Mouse (Mus musculus): ENCODE data around the gene Ciapin1. TPM values are rescaled to one million over a fixed set of nuclear protein-coding genes. Genes with fewer than 3 reads are reported as not detected.

Gene Ciapin1
- polyA plus RNA-seq, 1 experiment from 2014 or later = 80.9 TPM

GRCm38 (mm10) chr8:94802375-94802774, 35.8 kb downstream of the Ciapin1 start:
- 11% methylated on average over 4 of the region's 4 CpGs for WGBS (ENCODE audit: insufficient replicate concordance)
- Histone ChIP-seq H3K9ac (no peak overlapping the region), H3K4me3 (no peak overlapping the region), H3K4me2 (no peak overlapping the region), H3K27me3 (replicated peaks) (peaks cover 43% of the 10 kb centered on the region), H3K9me3 (replicated peaks) (no peaks in the 10 kb centered on the region), H3K4me1 (peaks cover 43% of the 10 kb centered on the region), H3K27ac (no peak overlapping the region), H3K36me3 (no peaks in the 10 kb centered on the region)
- ATAC-seq = no peak

- H3K9ac ChIP-seq = no peak overlapping the region
- no peak overlapping the region for H3K4me3 ChIP-seq
- H3K4me1 ChIP-seq = peaks cover 38% of the 10 kb centered on the region
- peaks cover 39% of the 10 kb centered on the region for H3K27me3 ChIP-seq (replicated peaks)
- WGBS (ENCODE audit: insufficient replicate concordance) = 34% methylated on average over 14 of the region's 14 CpGs
- no peak for ATAC-seq
- no peaks in the 10 kb centered on the region for H3K36me3 ChIP-seq
- H3K9me3 ChIP-seq (replicated peaks) = no peaks in the 10 kb centered on the region
- H3K27ac ChIP-seq = no peak overlapping the region
- H3K4me2 ChIP-seq = peak overlapping the region; percentile 29
Observed at GRCm38 (mm10) chr8:94801293-94802095, 36.7 kb downstream of the Ciapin1 start.

GRCm38 (mm10) chr8:94800278-94800968, 37.7 kb downstream of the Ciapin1 start:
- ATAC-seq = no peak
- Histone ChIP-seq H3K4me1 (peaks cover 31% of the 10 kb centered on the region), H3K27ac (no peak overlapping the region), H3K36me3 (no peaks in the 10 kb centered on the region), H3K27me3 (replicated peaks) (peaks cover 32% of the 10 kb centered on the region), H3K9ac (no peak overlapping the region), H3K9me3 (replicated peaks) (no peaks in the 10 kb centered on the region), H3K4me3 (no peak overlapping the region), H3K4me2 (no peak overlapping the region)
- WGBS (ENCODE audit: insufficient replicate concordance) = 47% methylated on average over 7 of the region's 7 CpGs

- Histone ChIP-seq H3K9ac (no peak overlapping the region), H3K36me3 (no peaks in the 10 kb centered on the region), H3K4me2 (no peak overlapping the region), H3K27ac (no peak overlapping the region), H3K9me3 (replicated peaks) (no peaks in the 10 kb centered on the region), H3K27me3 (replicated peaks) (peaks cover 12% of the 10 kb centered on the region), H3K4me1 (peaks cover 9% of the 10 kb centered on the region), H3K4me3 (no peak overlapping the region)
- 80% methylated on average over 2 of the region's 2 CpGs for WGBS (ENCODE audit: insufficient replicate concordance)
- 0 out of 2 replicates have a peak, but pooled peaks have one; percentile 57 for ATAC-seq
Observed at GRCm38 (mm10) chr8:94794782-94795181, 43.4 kb downstream of the Ciapin1 start.

GRCm38 (mm10) chr8:94794368-94794767, 43.8 kb downstream of the Ciapin1 start:
- no peak overlapping the region for H3K4me3 ChIP-seq
- no peaks in the 10 kb centered on the region for H3K9me3 ChIP-seq (replicated peaks)
- ATAC-seq = no peak
- no peak overlapping the region for H3K4me2 ChIP-seq
- WGBS (ENCODE audit: insufficient replicate concordance) = 80% methylated on average over 4 of the region's 4 CpGs
- H3K9ac ChIP-seq = no peak overlapping the region
- H3K27me3 ChIP-seq (replicated peaks) = peaks cover 16% of the 10 kb centered on the region
- no peaks in the 10 kb centered on the region for H3K36me3 ChIP-seq
- no peak overlapping the region for H3K27ac ChIP-seq
- peaks cover 13% of the 10 kb centered on the region for H3K4me1 ChIP-seq

- H3K36me3 ChIP-seq = no peaks in the 10 kb centered on the region
- peaks cover 58% of the 10 kb centered on the region for H3K4me1 ChIP-seq
- WGBS (ENCODE audit: insufficient replicate concordance) = 82% methylated on average over 10 of the region's 10 CpGs
- peaks cover 22% of the 10 kb centered on the region for H3K27me3 ChIP-seq (replicated peaks)
- no peak overlapping the region for H3K4me2 ChIP-seq
- no peak overlapping the region for H3K4me3 ChIP-seq
- H3K9me3 ChIP-seq (replicated peaks) = no peaks in the 10 kb centered on the region
- H3K27ac ChIP-seq = no peak overlapping the region
- H3K9ac ChIP-seq = no peak overlapping the region
- no peak for ATAC-seq
Observed at GRCm38 (mm10) chr8:94789256-94789955, 48.8 kb downstream of the Ciapin1 start.

GRCm38 (mm10) chr8:94787524-94788501, 50.3 kb downstream of the Ciapin1 start:
- Histone ChIP-seq H3K9me3 (replicated peaks) (no peaks in the 10 kb centered on the region), H3K4me3 (peak overlapping the region; percentile 21), H3K9ac (peak overlapping the region; percentile 45), H3K4me2 (peak overlapping the region; percentile 62), H3K27ac (peak overlapping the region; percentile 96), H3K4me1 (peaks cover 63% of the 10 kb centered on the region), H3K27me3 (replicated peaks) (peaks cover 24% of the 10 kb centered on the region), H3K36me3 (no peaks in the 10 kb centered on the region)
- WGBS (ENCODE audit: insufficient replicate concordance) = 32% methylated on average over 15 of the region's 15 CpGs
- ATAC-seq = peak; percentile 98

GRCm38 (mm10) chr8:94785995-94786595, 52.1 kb downstream of the Ciapin1 start:
- 66% methylated on average over 6 of the region's 6 CpGs for WGBS (ENCODE audit: insufficient replicate concordance)
- no peaks in the 10 kb centered on the region for H3K36me3 ChIP-seq
- no peaks in the 10 kb centered on the region for H3K9me3 ChIP-seq (replicated peaks)
- no peak for ATAC-seq
- H3K4me1 ChIP-seq = peaks cover 79% of the 10 kb centered on the region
- H3K4me2 ChIP-seq = peak overlapping the region; percentile 62; the same call in 1 of the 2 replicates
- H3K9ac ChIP-seq = no peak overlapping the region
- no peak overlapping the region for H3K4me3 ChIP-seq
- peaks cover 17% of the 10 kb centered on the region for H3K27me3 ChIP-seq (replicated peaks)
- peak overlapping the region; percentile 96 for H3K27ac ChIP-seq

GRCm38 (mm10) chr8:94785247-94785985, 52.7 kb downstream of the Ciapin1 start:
- H3K27ac ChIP-seq = 0 out of 2 replicates have a peak overlapping the region, but pooled peaks have one; percentile 18
- H3K4me2 ChIP-seq = no peak overlapping the region
- ATAC-seq = no peak
- no peaks in the 10 kb centered on the region for H3K36me3 ChIP-seq
- H3K4me3 ChIP-seq = no peak overlapping the region
- no peaks in the 10 kb centered on the region for H3K9me3 ChIP-seq (replicated peaks)
- H3K9ac ChIP-seq = no peak overlapping the region
- 55% methylated on average over 12 of the region's 12 CpGs for WGBS (ENCODE audit: insufficient replicate concordance)
- H3K4me1 ChIP-seq = peaks cover 86% of the 10 kb centered on the region
- H3K27me3 ChIP-seq (replicated peaks) = peaks cover 17% of the 10 kb centered on the region; the same call in 1 of the 2 replicates

GRCm38 (mm10) chr8:94783890-94784289, 54.3 kb downstream of the Ciapin1 start:
- H3K4me1 ChIP-seq = peaks cover 88% of the 10 kb centered on the region

More at GRCm38 (mm10) chr8:94783890-94784289, 54.3 kb downstream of the Ciapin1 start:
- Histone ChIP-seq H3K4me3 (no peak overlapping the region), H3K27me3 (replicated peaks) (peaks cover 5% of the 10 kb centered on the region; the same call in 1 of the 2 replicates), H3K36me3 (no peaks in the 10 kb centered on the region), H3K4me2 (no peak overlapping the region), H3K9ac (no peak overlapping the region), H3K9me3 (replicated peaks) (no peaks in the 10 kb centered on the region), H3K27ac (no peak overlapping the region)
- 46% methylated on average over 4 of the region's 4 CpGs for WGBS (ENCODE audit: insufficient replicate concordance)
- ATAC-seq = no peak

All from liver, embryonic 12.5 days (tissue).